Mouse (Mus musculus): ENCODE results near the gene Icmt.

Gene Icmt

GRCm38 (mm10) chr4:152303172-152303571 lies 6.1 kb downstream of the Icmt start:
- DNase-seq (ENCODE audit: low spot score), result no peak

- DNase-seq (ENCODE audit: low spot score), result no peak
Measured at GRCm38 (mm10) chr4:152304685-152305084, 7.7 kb downstream of the Icmt start.

GRCm38 (mm10) chr4:152305991-152306390 lies 9.0 kb downstream of the Icmt start:
- no peak for DNase-seq (ENCODE audit: low spot score)

- DNase-seq (ENCODE audit: low spot score), result no peak
Measured at GRCm38 (mm10) chr4:152307542-152307941, 10.5 kb downstream of the Icmt start.

DNA sequence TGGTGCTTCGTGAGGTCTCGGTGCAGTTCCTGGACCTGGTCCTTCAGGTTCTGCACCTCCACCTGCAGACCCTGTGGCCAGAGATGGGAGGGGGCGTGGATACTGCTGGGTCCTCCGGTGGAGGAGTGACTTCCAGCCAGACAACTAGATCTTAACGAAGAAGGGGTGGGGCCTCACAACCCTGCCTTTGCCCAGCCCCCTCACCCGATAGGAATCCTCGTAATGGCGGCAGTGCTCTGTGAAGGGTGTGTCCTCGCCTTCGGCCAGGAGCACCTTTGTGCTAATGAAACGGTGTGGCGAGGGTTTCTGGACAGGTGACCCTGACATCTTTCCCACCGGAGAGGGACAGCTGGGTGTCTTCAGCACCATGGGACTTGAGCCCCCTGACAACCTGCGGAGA lies 15.2 kb downstream of the Icmt start:
- DNase-seq (ENCODE audit: low spot score), result no peak

DNA sequence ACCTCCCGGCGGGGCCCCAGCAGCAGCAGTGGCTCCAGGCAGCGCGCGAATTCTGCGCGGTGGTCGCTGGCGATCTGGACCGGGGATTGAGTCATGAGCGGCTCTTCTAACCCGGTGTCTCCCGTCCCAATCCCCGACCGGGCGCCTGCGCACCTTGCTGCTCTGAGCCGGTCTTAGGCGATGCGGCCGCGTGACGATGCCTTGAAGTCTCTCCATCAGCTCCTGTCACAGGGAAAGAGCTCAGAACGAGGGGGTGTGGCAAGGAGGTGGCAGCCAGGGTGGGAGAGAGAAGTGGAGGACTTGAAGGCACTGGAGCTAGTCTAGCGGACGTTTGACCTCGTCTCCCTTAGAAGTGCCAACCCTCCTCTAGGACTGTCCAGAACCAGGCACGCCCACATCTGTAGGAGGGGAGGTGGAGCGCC lies 16.2 kb downstream of the Icmt start:
- no peak for DNase-seq (ENCODE audit: low spot score)

DNA sequence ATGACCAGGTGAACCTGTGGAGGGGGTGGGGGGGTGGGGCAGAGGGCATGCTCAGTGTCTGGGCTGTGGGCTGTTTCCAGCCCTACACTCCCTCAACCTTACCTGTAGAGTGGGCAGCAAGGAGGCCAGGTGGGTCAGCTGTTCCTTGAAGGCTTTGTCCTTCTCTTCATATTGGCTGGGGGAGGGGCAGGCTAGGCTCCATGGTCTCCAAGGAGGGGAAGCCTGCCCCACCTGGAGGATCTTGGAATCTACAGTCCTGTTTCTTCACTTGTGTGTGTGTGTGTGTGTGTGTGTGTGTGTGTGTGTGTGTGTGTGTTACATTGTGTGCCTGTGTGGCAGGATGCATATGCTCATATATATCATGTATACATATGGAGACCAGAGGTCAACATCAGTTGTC lies 16.9 kb downstream of the Icmt start:
- DNase-seq (ENCODE audit: low spot score), result no peak

DNA sequence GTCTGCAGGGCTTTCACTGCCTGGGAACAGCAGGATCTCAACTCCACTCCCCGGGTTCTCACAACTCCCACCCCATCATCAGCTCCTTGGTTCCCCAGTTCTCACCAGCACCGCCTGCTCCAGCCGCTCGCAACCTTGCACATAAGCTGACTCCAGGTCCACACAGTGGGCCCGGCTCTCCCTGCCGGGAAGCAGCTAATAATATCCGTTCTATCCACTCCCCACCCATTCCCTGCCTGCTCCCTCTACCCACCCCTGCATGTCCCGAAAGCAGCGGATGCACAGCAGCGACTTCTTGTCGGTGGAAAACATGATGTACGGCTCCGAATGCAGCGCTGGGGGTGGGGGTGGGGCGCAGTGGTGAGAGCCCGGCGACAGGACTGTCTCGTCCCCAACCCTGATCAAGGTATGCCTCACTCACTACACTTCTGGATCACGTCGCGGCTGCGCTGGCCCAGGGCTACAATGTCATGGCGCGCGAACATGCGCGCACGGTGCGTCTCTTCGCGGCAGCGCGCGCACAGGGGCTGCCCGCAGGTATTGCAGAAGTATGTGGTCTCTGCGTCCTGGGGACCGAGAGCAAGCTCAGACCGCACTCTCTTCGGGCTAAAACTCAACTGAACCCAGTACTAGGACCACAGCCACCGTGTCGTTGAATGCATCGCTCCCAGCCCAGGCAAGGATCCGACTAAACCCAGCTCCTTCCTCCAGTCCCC lies 18.6 kb downstream of the Icmt start:
- no peak for DNase-seq (ENCODE audit: low spot score)

DNA sequence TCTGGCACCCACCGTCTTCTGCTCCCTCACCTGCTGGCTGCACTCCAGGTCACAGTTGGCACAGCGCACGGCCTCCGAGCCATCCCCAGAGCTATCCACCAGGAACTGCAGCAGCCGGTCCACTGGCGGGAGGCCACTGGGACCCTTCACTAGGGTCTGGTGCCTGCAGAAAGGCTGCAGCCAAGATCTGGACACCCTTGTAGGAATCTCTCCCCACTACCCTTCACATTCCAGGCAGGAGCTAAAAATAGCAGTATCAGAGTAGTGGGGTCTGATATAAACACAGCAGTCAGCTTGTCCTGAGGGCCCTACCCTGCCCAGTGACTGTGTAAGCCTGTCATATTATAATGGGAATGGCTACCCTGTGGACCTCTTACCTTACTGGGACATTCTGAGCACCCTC lies 20.6 kb downstream of the Icmt start:
- no peak for DNase-seq (ENCODE audit: low spot score)

DNA sequence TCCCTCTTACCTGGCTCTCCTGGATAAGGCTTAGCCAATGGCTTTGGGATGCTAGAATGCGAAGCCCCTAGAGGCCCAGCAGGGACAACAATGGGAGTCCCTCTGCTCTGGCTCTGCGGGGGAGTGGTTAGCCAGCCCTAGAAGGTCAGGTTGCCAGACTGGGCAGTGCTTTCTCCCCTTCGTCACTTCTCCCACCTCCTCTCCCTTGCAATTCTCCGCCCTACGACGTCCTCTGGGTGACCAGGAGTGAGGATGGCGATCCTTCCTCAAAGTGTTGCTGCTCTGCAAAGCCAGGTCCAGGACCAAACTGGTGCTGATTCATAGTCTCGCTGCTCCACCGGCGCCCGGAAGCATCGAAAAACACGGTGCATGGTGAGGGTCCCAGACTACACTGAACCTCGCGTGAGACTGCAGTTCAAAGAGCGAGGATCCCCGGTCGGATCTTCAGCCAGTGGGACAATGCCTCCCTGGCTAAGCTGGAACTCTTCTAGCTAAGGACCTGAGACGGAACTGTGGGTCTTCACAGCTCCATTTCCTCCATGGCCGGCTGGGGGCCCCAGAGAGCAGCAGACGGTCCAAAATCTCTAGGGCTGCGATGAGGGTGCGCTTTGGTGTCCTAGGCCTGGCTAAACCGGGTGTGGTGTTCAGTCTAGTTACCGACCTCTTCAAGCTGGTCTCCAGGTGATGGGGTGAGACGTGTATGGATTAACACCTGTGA lies 21.6 kb downstream of the Icmt start, which contains the start of gene Rnf207:
TSS of gene Rnf207 (minus strand) at position 477 of the 718 bp plus-strand sequence.
- peak; percentile 30 for DNase-seq (ENCODE audit: low spot score)

DNA sequence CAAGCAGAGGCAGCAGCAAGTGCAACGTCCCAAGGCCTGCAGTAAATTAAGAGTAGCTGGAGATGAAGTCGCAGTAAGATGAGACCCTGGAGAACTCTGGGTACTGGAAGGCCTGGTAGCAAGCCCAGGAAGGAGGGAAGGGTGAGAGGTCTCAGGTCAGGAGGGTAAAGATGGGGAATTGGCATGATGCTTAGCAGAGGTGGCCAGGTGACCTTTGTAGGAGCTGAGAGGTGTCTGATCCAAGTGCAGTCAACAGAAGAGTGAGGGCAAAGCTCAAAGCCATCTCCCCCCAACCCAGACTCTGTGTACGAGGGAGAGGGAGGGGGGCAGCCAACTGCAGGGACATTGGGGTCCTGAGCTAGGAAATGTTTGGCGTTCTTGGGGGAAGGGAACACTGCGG lies 24.4 kb downstream of the Icmt start:
- DNase-seq (ENCODE audit: low spot score), result no peak

DNA sequence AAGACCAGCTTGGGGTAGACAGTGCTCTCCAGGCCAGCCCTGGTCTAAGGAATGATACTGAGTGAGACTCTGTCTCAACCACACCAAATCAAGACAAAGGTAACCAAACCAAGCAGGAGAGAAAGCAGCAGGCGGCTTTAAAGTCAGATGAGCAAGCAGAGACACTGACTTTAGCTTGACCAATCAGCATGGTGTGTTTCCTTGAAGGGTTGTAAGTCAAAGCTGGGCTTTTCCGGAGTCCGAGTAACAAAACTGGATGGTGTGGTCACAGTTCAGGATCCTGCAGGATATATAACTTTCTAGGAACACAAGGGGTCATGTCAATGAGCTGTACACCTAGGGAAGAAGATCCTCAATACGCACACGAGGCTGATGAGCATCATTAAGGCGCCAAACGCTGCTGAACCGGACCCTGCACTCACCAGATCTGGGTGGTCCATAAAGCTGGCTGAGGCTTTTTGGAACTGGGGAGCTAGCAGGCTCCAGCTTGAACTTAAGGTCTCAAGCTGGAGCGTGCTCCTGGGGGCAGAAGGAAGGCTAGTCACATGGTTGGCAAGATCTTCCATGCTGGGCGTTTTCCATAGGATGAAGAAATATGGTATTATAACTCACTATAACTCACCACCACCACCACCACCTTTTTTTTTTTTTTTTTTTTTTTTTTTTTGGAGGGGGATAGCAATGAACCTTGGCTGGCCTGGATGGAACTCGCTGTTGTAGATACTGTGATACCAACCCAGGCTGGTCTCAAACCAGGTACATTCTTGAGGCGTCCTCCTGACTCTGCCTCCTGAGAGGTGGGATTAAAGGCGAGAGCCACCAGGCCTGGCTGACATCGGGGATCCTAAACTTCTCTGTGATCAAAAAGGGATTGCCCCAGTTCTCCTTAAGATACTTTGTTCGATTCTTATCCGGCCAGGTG lies 27.9 kb downstream of the Icmt start:
- DNase-seq (ENCODE audit: low spot score), result no peak

GRCm38 (mm10) chr4:152325574-152326411 lies 28.8 kb downstream of the Icmt start, which contains the start of gene Rpl22:
Gene Rpl22, plus strand, starts transcription at chr4:152325742.
- peak; percentile 97 for DNase-seq (ENCODE audit: low spot score)

DNA sequence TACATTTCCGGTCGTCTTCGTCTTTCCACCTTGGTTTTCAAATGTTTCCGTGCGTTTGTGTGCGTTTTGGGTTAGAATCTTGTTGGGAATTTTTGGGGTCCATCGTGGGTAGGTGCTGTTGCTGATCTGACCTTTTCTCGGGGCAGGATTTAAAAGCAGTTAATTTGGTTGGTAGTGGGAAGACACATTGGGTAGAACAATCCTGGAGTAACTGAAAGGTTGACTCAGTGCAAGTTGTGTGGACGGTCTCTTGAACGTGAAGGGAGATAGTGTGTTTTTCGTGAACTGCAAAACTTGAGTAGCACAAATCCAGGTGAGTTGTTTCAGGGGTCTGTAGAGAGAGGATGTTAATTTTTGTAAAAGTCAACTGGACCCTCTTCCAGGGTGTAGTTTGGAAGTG lies 29.5 kb downstream of the Icmt start:
- no peak for DNase-seq (ENCODE audit: low spot score)

DNA sequence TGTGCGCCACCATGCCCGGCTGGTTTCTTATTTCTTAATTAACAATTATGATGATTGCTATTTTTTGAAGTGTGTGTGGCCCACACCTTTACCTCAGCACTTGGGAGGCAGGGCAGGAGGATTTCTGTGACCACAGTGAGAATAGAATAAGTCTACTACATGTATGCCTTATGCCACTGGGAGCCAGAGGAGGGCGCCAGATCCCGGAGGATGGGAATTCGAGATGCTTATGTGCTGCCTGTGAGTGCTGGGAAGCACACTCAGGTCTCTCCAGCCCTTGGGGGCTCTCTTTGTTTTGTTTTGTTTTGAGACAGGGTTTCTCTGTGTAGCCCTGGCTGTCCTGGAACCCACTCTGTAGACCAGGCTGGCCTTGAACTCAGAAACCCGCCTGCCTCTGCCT lies 31.7 kb downstream of the Icmt start:
- no peak for DNase-seq (ENCODE audit: low spot score)

DNA sequence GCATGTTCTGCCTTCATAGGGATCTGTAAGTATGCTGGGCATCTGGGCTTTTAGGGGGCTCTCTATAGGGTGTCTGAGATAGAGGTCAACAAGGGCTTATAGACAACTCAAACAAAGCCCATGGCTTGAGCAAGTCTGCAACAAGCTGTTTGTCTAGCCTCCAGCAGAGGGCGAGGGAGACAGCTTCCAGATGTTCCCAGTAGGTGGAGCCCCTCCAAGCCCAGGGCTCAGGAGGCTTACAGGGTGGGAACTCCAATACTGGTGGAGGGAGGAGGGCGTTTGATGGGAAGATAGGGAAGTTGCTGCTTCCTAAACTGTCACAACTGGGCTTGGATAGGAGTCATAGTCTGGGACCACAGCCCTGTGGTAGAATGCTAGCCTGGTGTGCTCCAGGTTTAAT lies 35.9 kb downstream of the Icmt start:
- DNase-seq (ENCODE audit: low spot score), result no peak

DNA sequence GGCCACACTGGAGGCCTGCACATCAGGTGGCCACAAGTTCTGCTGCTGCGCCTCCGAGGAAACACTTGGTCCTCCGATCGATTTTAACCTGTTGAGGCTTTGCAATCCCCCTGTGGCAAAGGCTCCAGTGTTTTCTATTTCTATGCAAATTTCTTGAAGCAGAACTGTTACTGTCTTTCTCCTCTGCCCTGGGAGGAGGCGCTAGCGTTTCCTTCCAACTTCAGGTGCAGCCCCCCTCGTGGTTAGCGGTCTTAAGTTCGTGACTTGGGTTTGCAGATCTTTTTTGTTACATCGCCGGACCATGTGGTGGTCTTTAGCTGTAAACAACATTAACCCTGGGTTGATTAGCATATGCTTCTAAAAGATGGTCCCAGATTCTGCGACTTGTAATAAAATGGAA lies 36.6 kb downstream of the Icmt start:
- no peak for DNase-seq (ENCODE audit: low spot score)

GRCm38 (mm10) chr4:152337772-152338171 lies 40.7 kb downstream of the Icmt start:
- DNase-seq (ENCODE audit: low spot score), result no peak

- DNase-seq (ENCODE audit: low spot score), result no peak
Measured at GRCm38 (mm10) chr4:152338419-152339292, 41.6 kb downstream of the Icmt start, which contains the start of gene Chd5. Gene Chd5, plus strand, starts transcription at chr4:152338651.

DNA sequence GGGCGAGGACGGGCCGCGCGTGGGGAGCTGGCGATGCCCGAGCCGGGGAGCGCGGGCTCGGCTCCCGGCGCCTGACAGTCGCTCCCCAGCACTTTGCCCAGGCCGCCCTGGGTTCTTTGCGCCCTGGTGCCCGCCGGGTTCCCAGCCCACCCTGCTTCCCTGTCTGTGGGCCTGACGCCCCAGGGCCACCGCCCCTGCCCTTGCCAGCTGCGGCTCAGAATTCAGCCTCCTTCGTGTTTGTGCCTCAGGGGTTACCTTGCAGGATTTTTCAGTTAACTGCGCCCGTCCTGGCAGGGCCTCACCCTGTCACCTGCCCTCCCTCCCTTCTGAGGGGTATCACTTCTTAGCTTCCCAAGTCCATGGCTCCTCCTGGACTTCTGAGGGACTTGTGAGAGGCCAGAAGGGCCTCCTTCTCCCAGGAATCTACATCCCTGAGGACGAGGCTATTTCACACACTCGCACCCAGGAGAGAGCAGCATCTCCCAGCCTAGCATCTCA lies 42.3 kb downstream of the Icmt start:
- no peak for DNase-seq (ENCODE audit: low spot score)

Data from testis, postnatal 14 days (tissue).